Mouse (Mus musculus): ENCODE results near the gene Asic2. TPM values are rescaled to one million over a fixed set of nuclear protein-coding genes. Genes with fewer than 3 reads are reported as not detected.

Gene Asic2
- total RNA-seq, 2 experiments from 2014 or later = 55.9 to 61.9 TPM

DNA sequence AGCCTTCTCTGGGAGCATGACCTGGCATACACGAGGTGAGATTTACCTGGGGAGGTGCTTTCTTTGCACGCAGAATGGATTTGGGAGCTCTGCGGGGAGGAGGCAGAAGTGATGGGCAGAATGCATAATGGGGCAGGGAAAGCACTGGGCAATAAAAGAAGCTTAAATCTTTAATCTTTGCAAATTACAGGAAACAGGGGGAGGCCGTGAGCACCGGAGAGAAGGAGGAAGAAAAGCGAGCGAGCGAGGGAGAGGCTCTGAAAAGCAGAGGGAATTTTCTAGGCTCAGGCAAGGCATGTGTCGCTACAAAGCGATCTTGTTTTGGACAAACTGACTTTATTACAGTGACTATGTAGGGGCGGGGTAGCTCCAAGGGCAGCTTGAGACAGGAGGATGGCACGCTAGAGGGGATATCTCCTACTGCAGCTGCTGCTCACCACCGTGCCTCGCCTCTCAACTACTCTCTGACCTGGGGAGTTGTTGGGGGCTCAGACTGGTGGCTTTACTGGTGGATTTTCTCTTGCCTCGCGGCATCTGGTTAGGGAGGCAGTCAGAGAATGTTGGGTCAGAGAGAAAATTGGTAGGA, 1010.1 kb downstream of the Asic2 start:
- no peak for DNase-seq (ENCODE audit: low spot score in 2 of 2)

DNA sequence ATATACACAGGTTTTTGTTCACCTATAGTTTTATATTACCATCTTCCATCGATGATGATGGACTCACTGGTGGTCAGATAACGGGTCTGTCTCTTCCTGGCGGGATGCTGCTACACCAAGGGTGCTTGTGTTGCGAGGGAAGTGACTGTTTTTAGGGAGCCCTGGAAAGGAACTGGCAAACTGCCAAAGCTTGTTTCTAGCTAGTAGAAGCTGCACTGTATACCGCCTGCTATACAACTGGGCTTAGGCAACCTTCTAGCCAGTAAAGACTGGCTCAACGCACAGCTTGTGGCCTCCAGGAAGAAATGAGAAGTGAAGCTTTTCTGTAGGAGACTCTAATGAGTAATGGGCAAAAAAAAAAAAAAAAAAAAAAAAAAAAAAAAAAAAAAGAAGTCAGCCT, 1012.3 kb downstream of the Asic2 start:
- no peak for DNase-seq (ENCODE audit: low spot score in 2 of 2)

DNA sequence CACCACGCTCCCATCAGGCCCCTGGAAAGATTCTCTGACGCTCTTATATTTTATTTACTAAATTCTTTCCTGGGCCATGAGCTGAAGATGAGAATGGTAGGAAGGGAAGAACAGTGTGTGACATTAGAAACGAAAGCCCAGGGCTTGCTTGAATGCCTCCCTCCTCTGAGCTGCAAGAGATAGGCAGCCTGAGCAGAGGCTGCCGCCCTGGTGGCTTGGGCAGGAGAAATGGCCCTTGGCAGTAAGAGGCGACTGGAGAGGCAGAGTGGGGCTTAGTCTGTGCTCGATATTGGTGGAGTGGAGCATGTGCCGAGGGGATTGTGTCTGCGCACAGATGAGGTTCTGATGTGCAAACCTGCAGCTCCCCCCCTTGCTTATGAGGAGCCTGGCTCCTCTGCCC, 1014.1 kb downstream of the Asic2 start:
- no peak for DNase-seq (ENCODE audit: low spot score in 2 of 2)

DNA sequence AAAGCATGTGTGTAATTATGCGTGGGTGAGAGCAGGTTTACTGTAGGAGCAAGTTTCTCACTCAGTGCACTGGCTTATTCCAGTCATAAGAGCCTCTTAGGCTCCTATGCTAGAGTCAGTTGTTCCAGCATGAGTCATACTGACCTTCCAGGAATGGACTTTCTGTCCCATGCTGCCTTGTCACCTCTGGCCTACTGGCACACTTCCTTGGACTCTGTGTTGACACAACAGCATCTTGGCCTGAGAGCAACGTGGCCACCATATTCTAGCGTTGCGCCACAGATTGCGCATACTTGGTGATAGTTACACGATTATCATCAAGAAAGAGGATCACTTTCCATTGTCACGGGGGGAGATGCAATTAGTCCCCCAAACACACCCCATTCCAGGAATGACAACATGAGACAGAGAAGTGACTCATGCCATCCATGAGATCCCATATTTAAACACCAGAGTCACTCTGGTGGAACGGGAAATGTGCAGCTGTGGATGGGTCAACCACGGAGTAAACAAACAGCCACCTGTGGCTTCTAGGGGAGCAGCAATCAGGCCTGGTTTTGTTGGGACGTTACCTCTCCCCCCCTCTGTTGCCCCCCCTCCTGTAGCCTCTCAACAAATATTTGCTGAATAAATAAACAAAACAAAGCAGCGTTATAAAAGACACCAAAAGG, 1019.1 kb downstream of the Asic2 start:
- DNase-seq (ENCODE audit: low spot score in 2 of 2) = no peak

DNA sequence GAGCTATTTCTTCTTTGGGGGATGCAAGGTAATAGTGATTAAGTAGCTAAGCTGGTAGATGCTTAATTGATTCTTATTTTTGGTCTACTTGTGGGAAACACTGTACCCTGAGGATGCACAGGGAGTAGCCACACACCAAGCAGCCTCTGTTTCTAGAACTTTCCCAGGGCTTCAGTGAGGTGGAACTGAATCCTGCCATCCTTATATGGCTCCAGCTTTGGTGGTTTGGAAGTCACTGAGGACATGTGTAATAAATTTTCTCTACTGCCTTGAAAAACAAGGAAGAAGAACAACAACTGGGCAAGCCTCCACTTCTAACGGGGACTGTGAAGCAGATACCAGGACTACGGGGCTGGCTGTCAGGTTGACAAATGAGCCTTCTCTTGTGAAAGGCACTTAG, 1020.2 kb downstream of the Asic2 start:
- DNase-seq (ENCODE audit: low spot score in 2 of 2) = no peak

DNA sequence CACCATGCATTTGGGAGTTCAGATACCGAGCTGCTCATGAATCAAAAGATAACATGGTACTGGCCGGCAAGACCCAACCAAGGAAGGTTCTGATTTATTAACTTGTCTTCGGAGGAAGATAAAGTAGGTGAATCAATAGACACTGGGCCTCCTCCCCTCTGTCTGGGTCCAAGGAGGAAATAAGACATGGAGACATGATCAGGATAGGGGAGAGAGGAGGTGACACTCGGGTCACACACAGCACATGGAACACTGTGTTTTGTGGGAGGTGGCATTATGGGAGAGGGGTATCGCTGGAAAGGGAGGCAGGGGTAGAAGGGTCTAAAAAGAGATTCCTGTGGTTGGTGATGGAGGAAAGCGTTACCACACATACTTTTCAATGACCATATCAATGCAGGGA, 1022.1 kb downstream of the Asic2 start:
- DNase-seq (ENCODE audit: low spot score in 2 of 2) = no peak

DNA sequence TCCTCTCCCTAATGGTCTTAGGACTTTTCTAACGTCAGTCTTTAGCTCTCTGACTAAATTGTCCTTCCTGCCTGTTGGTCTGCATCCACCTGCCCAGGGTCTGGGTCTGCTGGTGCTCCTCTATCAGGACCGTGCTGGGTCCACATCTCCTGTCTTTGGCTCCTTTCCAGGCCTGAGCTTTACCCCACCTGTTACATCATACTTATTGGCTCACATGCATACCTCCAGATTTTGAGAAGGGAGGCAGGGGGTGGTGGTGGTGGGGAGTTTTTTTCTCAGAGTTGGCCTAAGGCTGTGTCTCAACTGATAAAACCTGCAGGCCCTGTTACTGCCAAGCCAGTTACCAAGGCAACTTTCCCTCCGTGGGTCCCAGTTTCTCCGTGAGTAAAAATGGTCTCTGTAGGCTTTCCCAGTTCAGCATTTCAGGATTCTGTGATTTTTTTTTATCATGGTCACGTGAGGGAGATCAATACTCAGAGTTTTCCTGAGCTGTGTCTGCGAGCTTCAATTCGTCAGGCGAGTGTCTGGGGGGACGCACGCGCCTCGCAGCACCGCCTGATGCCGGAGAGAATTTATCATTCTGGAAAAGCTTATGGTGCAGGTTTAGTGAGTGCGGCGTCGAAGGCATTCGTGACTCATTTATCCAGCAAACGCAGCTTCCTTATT, 1044.8 kb downstream of the Asic2 start:
- DNase-seq (ENCODE audit: low spot score in 2 of 2) = peak; percentile 40 to 64

DNA sequence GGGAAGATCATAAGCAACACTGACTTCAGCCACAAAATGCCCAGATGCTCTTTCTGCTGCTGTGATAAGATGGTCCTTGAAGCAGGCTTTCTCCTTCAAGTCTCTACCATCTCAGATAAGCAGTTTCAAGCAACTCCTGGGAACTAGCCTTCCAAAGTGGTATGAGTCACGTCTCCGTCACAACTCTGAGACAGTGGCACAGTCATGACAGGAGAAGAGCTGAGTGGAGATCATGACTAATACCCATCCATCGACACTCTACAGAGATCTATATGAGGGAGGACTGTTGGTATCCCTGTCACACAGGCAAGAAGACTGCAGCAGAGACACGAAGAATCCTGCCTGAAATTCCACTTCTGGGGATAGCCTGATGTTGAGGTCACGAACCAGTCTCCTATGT, 1049.9 kb downstream of the Asic2 start:
- no peak for DNase-seq (ENCODE audit: low spot score in 2 of 2)

DNA sequence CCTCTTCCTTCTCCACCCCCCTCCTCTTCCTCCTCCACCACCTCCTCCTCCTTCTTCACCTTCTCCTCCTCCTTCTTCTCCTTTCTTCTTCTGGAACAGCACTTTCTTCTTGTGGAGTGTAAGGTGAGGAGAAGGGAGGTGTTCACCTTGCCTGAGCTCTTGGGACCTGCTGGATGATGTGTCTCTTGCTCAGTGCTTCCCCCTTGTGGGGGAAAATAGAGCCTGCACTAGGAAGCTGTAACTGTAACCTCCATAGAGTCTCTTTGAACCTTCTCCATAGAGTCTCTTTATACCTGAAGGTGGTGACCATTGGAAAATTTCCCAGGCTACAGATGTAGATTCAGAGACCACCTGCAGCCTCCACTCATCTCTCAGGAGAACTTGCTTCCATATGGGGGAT, 1050.6 kb downstream of the Asic2 start:
- DNase-seq (ENCODE audit: low spot score in 2 of 2) = no peak

DNA sequence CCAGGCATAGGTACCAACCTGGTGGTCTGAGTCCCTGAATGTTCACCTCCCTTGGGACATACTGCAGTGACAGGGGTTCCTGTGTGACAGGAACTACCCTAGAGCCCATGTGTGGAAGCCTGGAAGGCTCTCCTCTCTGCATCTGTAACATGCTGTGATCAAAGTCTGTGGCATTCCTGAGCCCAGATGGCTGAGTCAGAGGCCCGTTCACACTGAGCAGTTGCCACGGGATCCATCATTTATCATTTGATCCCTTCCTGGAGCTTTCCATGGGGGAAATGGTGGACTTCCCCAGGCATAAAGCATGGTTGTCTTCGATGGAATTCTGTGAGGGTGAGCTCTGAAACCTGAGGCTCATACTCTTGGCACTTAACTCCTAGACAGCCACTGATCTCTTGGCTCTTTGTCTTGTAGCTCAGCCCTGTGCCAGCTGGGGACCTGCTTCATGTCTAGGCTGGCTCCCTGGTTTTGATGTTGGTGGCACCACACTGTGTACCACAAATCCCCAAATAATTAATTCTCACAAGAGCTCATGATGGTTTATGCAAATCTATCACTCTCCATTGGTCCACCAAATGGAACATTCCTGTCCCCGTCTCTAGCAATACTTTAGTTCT, 1054.7 kb downstream of the Asic2 start:
- DNase-seq (ENCODE audit: low spot score in 2 of 2) = no peak

DNA sequence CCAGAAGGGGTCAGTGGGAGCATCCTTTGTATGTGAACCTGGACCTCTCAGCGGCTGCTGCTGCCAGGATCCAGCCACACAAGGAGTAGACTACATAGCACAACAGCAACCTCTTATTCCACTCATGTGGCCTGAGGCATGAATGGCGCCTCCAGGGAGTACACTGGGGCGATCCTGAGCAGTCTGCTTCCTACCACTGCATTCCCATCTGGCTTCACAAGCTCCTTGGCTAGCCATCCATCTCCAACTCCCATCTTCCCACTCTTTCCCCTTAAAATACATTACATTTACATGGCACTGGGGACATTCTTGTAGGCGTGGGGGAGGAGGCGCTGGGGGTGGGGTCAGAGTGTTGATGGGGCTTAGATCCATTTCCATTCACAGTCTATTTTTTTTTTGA, 1055.5 kb downstream of the Asic2 start:
- no peak for DNase-seq (ENCODE audit: low spot score in 2 of 2)

DNA sequence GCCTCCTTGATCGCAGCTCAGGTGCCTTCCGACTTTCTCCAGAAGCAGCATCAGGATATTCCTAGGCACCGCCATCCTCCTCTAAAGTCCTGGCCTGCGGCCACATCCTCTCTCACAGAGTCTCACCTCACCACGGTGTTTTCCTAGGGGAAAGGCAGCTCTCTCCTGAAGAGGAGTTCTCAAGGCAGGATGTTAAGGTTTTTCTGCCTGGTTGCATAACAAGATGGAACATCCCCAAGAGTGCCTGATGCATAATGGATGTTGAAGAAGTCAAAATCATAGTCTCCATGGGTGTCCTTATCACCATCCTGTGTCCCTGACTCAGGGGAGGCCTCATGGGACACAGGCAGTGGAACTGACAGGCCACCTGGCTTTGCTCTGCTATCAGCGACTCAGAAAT, 1060.4 kb downstream of the Asic2 start:
- DNase-seq (ENCODE audit: low spot score in 2 of 2) = no peak

DNA sequence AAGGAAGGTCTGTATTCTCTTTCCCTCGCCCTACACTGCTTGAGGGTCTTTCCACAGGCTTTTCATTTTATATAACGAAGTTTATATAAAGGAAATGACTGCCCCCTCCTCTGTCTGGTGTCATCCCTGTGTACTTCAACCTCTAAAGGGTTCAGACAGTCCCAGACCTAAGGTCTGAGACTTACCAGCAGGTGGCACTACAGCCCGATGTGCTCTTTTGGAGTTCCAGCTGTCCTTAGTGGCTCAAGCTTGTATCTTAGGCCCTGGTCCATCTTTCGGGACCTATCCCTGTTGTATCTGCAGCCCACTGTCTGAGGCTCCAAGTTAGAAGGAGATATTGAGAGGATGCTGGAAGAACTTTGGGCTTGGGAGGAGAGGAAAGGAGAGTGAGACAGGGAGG, 1061.8 kb downstream of the Asic2 start:
- DNase-seq (ENCODE audit: low spot score in 2 of 2) = peak; percentile 42 to 74

DNA sequence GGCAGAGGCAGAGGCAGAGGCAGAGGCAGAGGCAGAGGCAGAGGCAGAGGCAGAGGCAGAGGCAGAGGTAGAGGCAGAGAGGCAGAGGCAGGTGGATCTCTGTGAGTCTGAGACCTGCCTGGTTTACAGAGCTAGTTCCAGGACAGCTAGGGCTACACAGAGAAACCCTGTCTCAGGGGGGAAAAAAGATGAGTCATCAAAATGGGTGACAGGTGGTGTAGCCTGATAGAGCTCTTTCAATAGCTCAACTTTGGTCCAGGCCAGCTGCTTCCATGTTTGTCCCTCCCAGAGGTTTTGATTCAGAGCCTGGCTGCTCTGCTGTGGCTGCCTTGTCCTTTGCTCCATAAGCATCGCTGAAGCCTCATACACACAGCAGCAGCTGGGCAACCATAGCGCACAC, 1063.7 kb downstream of the Asic2 start:
- DNase-seq (ENCODE audit: low spot score in 2 of 2) = no peak

DNA sequence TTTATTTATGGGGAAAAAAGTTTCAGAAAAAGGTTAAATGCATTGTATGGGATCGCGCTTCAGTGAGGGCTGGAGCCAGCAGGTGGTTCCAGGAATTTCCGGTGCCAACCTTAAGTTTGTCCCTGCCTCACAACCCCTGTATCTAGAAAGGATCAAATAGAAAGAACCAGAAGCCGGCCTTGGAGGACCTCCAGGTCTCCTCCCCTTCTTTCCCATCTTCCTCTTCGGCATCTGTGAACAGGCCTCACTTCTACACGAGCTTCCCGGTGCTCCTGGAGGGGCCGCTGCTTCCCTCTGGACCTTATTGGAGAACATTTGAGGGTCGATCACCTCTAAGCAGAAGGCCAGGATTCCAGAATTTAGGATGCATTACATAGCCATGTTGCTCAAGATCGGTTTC, 1064.8 kb downstream of the Asic2 start:
- no peak for DNase-seq (ENCODE audit: low spot score in 2 of 2)

DNA sequence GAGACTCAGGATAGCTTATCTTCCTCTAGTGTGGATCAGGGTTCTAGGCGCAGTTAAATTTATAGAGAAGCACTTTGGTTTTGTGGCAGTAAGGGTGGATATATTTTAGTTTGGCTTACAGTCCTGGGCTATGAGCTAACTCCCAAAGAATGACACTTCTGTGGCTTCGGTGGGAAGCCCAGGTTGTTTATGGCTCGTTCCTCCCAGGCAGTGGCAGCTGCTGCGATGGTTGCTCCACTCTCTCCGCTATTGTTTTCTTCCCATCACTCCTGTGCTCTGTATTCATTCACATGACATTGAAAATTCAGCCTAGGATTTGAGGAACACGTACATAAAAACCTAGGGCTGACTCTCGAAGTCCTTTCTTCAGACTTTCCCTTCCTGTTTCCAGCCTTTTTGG, 1065.6 kb downstream of the Asic2 start:
- no peak for DNase-seq (ENCODE audit: low spot score in 2 of 2)

DNA sequence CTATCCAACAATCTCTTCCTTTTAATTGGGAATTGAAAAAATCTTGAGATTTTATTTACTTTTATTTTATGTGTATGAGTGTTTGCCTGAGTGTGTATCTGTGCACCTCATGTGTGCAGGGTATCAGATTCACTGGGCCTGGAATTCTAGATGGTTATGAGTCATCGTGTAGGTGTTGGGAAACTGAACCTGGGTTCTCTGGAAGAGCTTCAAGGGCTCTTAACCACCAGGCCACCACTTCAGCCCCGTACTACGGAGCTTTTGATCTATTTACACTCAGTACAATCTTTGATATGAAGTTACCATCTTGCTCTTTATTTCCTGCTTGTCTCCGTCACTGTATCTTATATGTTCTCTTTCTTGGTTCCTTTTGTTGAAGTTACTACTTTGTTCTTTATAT, 1067.7 kb downstream of the Asic2 start:
- no peak for DNase-seq (ENCODE audit: low spot score in 2 of 2)

DNA sequence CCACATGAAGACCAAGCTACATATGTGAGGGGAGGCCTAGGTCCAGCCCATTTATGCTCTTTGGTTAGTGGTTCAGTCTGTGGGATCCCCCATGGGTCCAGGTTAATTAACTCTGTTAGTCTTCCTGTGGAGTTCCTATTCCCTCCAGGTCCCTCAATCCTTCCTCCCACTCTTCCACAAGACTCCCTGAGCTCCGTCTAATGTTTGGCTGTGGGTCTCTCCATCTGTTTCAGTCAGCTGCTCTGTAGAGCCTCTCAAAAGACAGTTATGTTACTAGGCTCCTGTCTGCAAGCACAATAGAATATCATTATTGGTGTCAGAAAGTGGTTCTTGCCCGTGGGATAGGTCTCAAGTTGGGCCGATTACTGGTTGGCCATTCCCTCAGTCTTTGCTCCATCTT, 1072.4 kb downstream of the Asic2 start:
- peak; percentile 59 to 60 for DNase-seq (ENCODE audit: low spot score in 2 of 2)

DNA sequence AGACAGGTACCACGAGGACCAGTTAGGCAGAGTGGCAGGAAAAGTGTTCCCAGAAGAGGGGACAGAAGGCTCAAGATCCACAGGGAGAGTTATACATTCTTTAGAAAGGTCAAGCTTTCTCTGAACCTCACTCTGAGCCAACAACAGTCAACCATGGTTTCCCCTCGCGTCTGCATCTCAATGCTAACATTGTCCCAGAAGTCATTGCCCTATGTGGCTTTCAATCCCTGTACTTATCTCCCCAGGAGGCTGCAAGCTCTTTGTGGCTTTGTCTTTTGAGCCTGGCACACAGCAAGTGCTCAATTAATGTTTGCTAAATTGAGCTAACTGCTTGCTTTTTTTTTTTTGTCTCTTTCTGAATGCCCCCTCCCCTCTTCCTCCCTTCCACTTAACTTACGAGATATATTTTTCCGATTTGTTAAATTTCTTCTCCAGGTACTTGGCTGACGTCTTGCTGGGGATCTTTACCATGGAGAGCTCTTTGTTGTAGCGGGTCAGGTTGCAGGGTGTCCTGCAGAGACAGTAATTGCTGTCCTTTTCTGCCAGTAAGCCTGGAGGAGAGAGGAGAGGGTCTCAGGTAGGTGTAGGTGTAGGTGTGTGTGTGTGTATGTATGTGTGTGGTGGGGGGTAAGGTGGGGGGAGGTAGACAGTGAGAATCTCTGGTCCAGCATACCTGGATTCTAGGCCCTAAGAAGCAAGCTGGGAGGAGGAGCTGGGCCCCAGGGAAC, 1078.8 kb downstream of the Asic2 start:
- DNase-seq (ENCODE audit: low spot score in 2 of 2) = no peak

DNA sequence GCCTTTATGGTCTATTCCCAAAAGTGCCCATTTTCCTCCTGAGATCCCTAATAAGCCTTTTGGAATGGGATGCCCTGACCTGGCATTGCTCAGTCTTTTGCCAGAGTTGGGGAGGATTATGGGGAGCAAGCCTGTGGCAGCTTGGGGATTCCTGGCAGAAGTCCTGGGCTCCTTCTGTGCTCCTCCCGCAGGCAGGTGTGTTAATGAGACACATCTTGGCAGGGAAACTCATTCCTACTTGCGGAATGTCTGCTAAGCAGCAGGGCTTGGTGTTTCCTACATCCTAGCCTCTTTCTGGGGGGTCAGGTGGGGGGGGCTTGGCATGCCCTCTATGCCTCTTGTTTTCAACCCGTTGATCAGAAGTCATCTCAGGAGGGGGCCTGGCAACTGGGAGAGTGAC, 1081.2 kb downstream of the Asic2 start:
- DNase-seq (ENCODE audit: low spot score in 2 of 2) = no peak

DNA sequence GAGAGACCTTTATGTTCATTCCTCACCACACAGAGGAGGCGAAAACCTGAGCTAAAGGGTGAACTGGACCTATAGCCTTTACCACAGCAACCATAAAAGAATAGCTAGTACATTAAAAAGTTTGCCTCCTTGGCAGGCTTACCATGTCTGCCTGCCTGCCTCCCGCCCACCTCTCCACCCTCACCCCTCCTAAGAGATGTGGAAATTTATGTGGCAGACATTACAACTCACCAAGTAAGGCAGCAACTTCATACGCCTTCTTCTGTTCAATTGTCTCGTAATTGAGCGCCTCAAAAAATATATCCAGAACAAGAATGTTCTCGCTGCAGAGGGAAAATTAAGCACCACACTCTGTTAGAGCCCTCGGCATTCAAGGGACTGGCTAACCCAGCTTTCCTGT, 1081.9 kb downstream of the Asic2 start:
- peak in 1 of 2 experiments; percentile 40 for DNase-seq (ENCODE audit: low spot score in 2 of 2)
